Mouse (Mus musculus) kidney, adult 2 months (tissue): Measurements from ENCODE around the gene Ergic1. TPM values are rescaled to one million over a fixed set of nuclear protein-coding genes. Genes with fewer than 3 reads are reported as not detected.

ENCODE experiments used
- DNase-seq: peaks from one replicate; pipeline ENCODE4 v3.0.0; 2021
- H3K27ac ChIP-seq: fragments of 200-500 bp; 2 replicates; pipeline ENCODE4 v1.5.1; 2012; ENCODE audit warnings: low read depth, low read length, control low read depth, inconsistent platforms; ENCODE audit not compliant: insufficient read depth
- H3K27me3 ChIP-seq: fragments of 200-500 bp; replicated peaks from 2 replicates; pipeline ENCODE4 v1.6.1; 2012; ENCODE audit warnings: mild to moderate bottlenecking, moderate library complexity, low read length, inconsistent platforms; ENCODE audit not compliant: control insufficient read depth, insufficient read depth
- H3K36me3 ChIP-seq: fragments of 200-500 bp; 2 replicates; pipeline ENCODE4 v1.6.1; 2012; ENCODE audit warnings: mild to moderate bottlenecking, moderate library complexity, low read length, inconsistent platforms; ENCODE audit not compliant: control insufficient read depth, insufficient read depth
- H3K4me1 ChIP-seq: fragments of 200-500 bp; 2 replicates; pipeline ENCODE4 v1.6.1; 2011; ENCODE audit warnings: low read length; ENCODE audit not compliant: control insufficient read depth, insufficient read depth
- H3K4me3 ChIP-seq: fragments of 200-500 bp; 2 replicates; pipeline ENCODE4 v1.5.1; 2011; ENCODE audit warnings: mild to moderate bottlenecking, low read depth, low read length, control low read depth; ENCODE audit not compliant: insufficient read depth
- CTCF ChIP-seq: fragments of 200-500 bp; conservative IDR thresholded peaks from 2 replicates; pipeline ENCODE4 v1.5.1; 2011; ENCODE audit warnings: low read depth, mild to moderate bottlenecking, control low read depth, low read length, moderate library complexity, mixed read lengths; ENCODE audit not compliant: insufficient read depth, insufficient read length
- POLR2A ChIP-seq: fragments of 200-500 bp; IDR thresholded peaks from one replicate; pipeline ENCODE4 v1.6.1; 2011; ENCODE audit warnings: low read depth, low read length, control low read depth
- WGBS: fragments of 180-500 bp; shearing (Covaris S2); methylation state at CpG from one replicate; pipeline ENCODE4 v1.1.7; 2018; 5-methylcytosine and 5-hydroxymethylcytosine counted together
- polyA plus RNA-seq: library from polyadenylated mRNA; depleted of rRNA; stranded (reverse); fragments of >200 nt; gene quantifications from 2 replicates; pipeline ENCODE4 v1.2.3, GENCODE M21; 2012

The Ergic1 gene
- polyA plus RNA-seq, 1 experiment: 131 TPM

- peaks cover 32% of the 10 kb centered on the region for H3K4me1 ChIP-seq
- no peak for TF ChIP-seq POLR2A
- no peak for TF ChIP-seq CTCF
- H3K36me3 ChIP-seq: no peaks in the 10 kb centered on the region
- H3K4me3 ChIP-seq: no peak overlapping the region
- peak overlapping the region; percentile 73 for H3K27ac ChIP-seq
- no peaks in the 10 kb centered on the region for H3K27me3 ChIP-seq
- 39% methylated on average over 4 of the region's 4 CpGs for WGBS
- peak; percentile 96 for DNase-seq
Measured at GRCm38 (mm10) chr17:26637851-26638250, 76.6 kb downstream of the Ergic1 start.

- peak; percentile 90 for DNase-seq
- Histone ChIP-seq H3K36me3 (no peaks in the 10 kb centered on the region), H3K27ac (peak overlapping the region; percentile 54), H3K27me3 (no peaks in the 10 kb centered on the region), H3K4me1 (peaks cover 26% of the 10 kb centered on the region), H3K4me3 (no peak overlapping the region)
- WGBS: 2% methylated on average over 7 of the region's 7 CpGs
- TF ChIP-seq CTCF (peak; percentile 99), POLR2A (no peak)
Measured at GRCm38 (mm10) chr17:26638655-26639054, 77.4 kb downstream of the Ergic1 start.

GRCm38 (mm10) chr17:26639791-26640190 lies 78.5 kb downstream of the Ergic1 start:
- peaks cover 24% of the 10 kb centered on the region for H3K4me1 ChIP-seq
- H3K27me3 ChIP-seq: no peaks in the 10 kb centered on the region
- WGBS: 85% methylated on average over 2 of the region's 2 CpGs
- no peak overlapping the region for H3K4me3 ChIP-seq
- H3K36me3 ChIP-seq: no peaks in the 10 kb centered on the region
- no peak for TF ChIP-seq POLR2A
- TF ChIP-seq CTCF: no peak
- DNase-seq: no peak
- H3K27ac ChIP-seq: no peak overlapping the region

GRCm38 (mm10) chr17:26640286-26640740 lies 79.0 kb downstream of the Ergic1 start:
- Histone ChIP-seq H3K4me3 (no peak overlapping the region), H3K36me3 (no peaks in the 10 kb centered on the region), H3K27ac (no peak overlapping the region), H3K27me3 (no peaks in the 10 kb centered on the region), H3K4me1 (peaks cover 21% of the 10 kb centered on the region)
- no peak for TF ChIP-seq CTCF
- TF ChIP-seq POLR2A: no peak
- no peak for DNase-seq
- 94% methylated on average over 3 of the region's 3 CpGs for WGBS

- no peak for TF ChIP-seq POLR2A
- TF ChIP-seq CTCF: no peak
- H3K4me3 ChIP-seq: no peak overlapping the region
- H3K27me3 ChIP-seq: no peaks in the 10 kb centered on the region
- H3K27ac ChIP-seq: no peak overlapping the region
- no peak for DNase-seq
- no peaks in the 10 kb centered on the region for H3K36me3 ChIP-seq
- WGBS: 94% methylated on average over 8 of the region's 8 CpGs
- H3K4me1 ChIP-seq: peaks cover 2% of the 10 kb centered on the region; the same call in 1 of the 2 replicates
Measured at GRCm38 (mm10) chr17:26643456-26643855, 82.2 kb downstream of the Ergic1 start.

- no peaks in the 10 kb centered on the region; the same call in 1 of the 2 replicates for H3K4me1 ChIP-seq
- no peak overlapping the region for H3K4me3 ChIP-seq
- TF ChIP-seq CTCF: no peak
- TF ChIP-seq POLR2A: no peak
- H3K27ac ChIP-seq: no peak overlapping the region
- 100% methylated on average over 2 of the region's 2 CpGs for WGBS
- DNase-seq: no peak
- no peaks in the 10 kb centered on the region for H3K27me3 ChIP-seq
- H3K36me3 ChIP-seq: no peaks in the 10 kb centered on the region
Measured at GRCm38 (mm10) chr17:26643993-26644392, 82.7 kb downstream of the Ergic1 start.

- TF ChIP-seq CTCF (no peak), POLR2A (no peak)
- no peak for DNase-seq
- H3K36me3 ChIP-seq: no peaks in the 10 kb centered on the region
- H3K27ac ChIP-seq: no peak overlapping the region
- H3K27me3 ChIP-seq: no peaks in the 10 kb centered on the region
- 87% methylated on average over 9 of the region's 9 CpGs for WGBS
- no peak overlapping the region for H3K4me3 ChIP-seq
- H3K4me1 ChIP-seq: no peaks in the 10 kb centered on the region
Measured at GRCm38 (mm10) chr17:26644509-26645410, 83.5 kb downstream of the Ergic1 start.
